Mouse (Mus musculus) C2C12 (cell line): ENCODE measurements around the gene Slc25a54.

Source experiments
- CEBPB ChIP-seq: IDR thresholded peaks from one replicate; pipeline ENCODE4 v1.6.1; 2011; ENCODE audit warnings: low read depth, mild to moderate bottlenecking, control low read depth, moderate library complexity
- CTCF ChIP-seq: IDR thresholded peaks from one replicate; pipeline ENCODE4 v1.5.1; 2011; ENCODE audit not compliant: control insufficient read depth, insufficient read depth, insufficient read length
- MAX ChIP-seq: IDR thresholded peaks from one replicate; pipeline ENCODE4 v1.6.1; 2011; ENCODE audit warnings: mild to moderate bottlenecking, control low read depth
- MYOD1 ChIP-seq: IDR thresholded peaks from one replicate; pipeline ENCODE4 v1.6.1; 2011; ENCODE audit warnings: low read depth; ENCODE audit not compliant: control insufficient read depth, insufficient read length
- USF1 ChIP-seq: IDR thresholded peaks from one replicate; pipeline ENCODE4 v1.6.1; 2011; ENCODE audit warnings: low read depth, mild to moderate bottlenecking, control low read depth, moderate library complexity

DNA sequence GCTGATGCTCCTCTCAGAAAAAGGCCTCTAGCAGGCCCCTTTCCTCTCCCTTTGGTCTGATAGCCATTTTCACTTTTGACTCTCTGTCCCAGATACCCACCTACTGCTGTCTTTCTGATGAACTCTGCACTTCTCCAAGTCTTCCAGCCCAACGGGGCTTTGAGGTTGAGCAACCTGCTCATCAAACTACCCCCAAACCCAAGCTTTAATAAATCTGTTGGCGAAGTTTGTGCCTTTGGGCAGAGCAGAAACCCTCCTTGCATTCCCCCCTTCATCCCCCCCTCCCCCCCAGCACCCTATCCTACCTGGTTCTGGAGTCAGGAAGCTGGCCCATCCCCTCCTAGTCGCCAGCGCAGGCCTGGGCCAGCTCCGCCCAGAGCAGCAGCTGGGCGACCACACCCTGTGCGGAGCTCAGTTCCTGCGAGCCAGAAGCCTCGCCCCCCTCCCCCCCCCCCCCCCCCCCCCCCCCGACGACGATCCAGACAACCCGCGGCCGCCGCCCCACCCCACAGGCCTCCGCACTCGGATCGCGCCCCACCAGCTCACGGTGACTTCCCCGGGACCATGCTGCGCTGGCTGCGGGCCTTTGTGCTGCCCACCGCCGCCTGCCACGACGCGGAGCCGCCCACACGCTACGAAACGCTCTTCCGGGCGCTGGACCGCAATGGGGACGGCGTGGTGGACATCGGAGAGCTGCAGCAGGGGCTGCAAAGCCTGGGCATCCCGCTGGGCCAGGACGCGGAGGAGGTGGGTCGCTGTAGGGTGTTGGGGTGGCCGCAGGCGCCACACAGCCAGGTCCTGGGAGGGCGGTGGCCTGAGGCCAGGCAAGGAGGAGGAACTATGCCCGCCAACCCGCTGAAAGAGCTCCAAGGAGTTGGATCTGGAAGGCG, 42.6 kb downstream of the Slc25a54 start, which contains the start of gene Slc25a24:
- TF ChIP-seq MYOD1 = peak; percentile 20
- TF ChIP-seq MAX = no peak
- no peak for TF ChIP-seq CTCF
- no peak for TF ChIP-seq USF1
- TF ChIP-seq CEBPB = no peak
